Mouse (Mus musculus) cerebellum, adult 2 months (tissue): Measurements from ENCODE around the gene Foxf1. TPM values are rescaled to one million over a fixed set of nuclear protein-coding genes. Genes with fewer than 3 reads are reported as not detected.

Experiments
- DNase-seq, 2 experiments: peaks; one replicate each; pipeline ENCODE4 v3.0.0; 2021
- H3K27ac ChIP-seq: fragments of 200-500 bp; 2 replicates; pipeline ENCODE4 v1.5.1; 2012; ENCODE audit warnings: low read length, control low read depth, inconsistent platforms; ENCODE audit not compliant: insufficient read depth
- H3K27me3 ChIP-seq: fragments of 200-500 bp; 2 replicates; pipeline ENCODE4 v1.6.1; 2012; ENCODE audit warnings: inconsistent platforms, mild to moderate bottlenecking, low read length, moderate library complexity; ENCODE audit not compliant: control insufficient read depth, insufficient read depth
- H3K4me1 ChIP-seq: fragments of 200-500 bp; 2 replicates; pipeline ENCODE4 v1.6.1; 2011; ENCODE audit warnings: low read length; ENCODE audit not compliant: control insufficient read depth, insufficient read depth
- H3K4me3 ChIP-seq: fragments of 200-500 bp; replicated peaks from 2 replicates; pipeline ENCODE3; 2011; ENCODE audit warnings: mild to moderate bottlenecking, low read depth, low read length, control low read depth; ENCODE audit not compliant: insufficient read depth
- CTCF ChIP-seq: fragments of 200-500 bp; IDR thresholded peaks from 2 replicates; pipeline ENCODE4 v1.5.1; 2011; ENCODE audit warnings: low read depth, mild to moderate bottlenecking, control low read depth, low read length, moderate library complexity, borderline replicate concordance; ENCODE audit not compliant: insufficient read depth
- POLR2A ChIP-seq: fragments of 200-500 bp; IDR thresholded peaks from 2 replicates; pipeline ENCODE4 v1.6.1; 2011; ENCODE audit warnings: low read length, control low read depth, borderline replicate concordance; ENCODE audit not compliant: insufficient read depth
- WGBS: fragments of 180-500 bp; shearing (Covaris S2); methylation state at CpG from one replicate; pipeline ENCODE4 v1.1.7; 2018; 5-methylcytosine and 5-hydroxymethylcytosine counted together
- polyA plus RNA-seq: library from polyadenylated mRNA; depleted of rRNA; stranded (reverse); fragments of >200 nt; gene quantifications from 2 replicates; pipeline ENCODE4 v1.2.3, GENCODE M21; 2012

Gene Foxf1
- polyA plus RNA-seq, 1 experiment: 1.2 TPM

DNA sequence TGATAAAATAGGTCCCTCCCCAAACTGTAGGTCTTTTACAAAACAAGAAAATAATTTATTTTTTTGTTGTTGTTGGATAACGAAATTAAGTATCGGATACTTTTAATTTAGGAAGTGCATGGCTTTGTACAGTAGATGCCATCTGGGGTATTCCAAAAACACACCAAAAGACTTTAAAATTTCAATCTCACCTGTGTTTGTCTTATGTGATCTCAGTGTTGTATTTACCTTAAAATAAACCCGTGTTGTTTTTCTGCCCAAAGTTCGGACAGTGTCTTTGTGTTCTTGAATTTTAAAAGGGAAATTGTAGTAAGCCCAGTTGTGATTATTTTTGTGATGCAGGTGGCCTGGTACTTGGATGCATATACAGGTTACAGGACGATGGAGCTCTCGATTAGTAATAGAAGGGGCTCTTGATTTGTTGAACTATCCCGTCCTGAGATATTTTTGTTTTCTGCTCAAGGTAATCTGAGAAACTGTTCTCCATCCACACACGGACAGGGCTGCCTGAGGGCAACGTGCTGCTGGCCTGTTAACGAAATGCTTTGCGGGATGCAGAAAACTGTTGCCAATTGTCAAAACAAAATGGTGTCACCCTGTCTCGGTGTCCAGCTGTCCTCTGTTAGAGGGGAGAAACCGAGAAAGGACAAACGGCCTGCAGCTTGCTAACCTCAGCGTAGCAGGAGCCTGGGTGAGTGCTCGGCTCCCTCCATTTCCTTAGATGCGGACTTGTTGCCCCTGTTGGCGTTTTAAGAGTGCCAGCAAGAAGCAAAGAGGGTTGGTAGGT lies 34.6 kb downstream of the Foxf1 start:
- H3K4me1 ChIP-seq: no peaks in the 10 kb centered on the region
- no peak for TF ChIP-seq POLR2A
- no peak overlapping the region for H3K27ac ChIP-seq
- no peak for DNase-seq
- peaks cover 10% of the 10 kb centered on the region; the same call in 1 of the 2 replicates for H3K27me3 ChIP-seq
- 5% methylated on average over 18 of the region's 18 CpGs for WGBS
- no peak overlapping the region for H3K4me3 ChIP-seq

DNA sequence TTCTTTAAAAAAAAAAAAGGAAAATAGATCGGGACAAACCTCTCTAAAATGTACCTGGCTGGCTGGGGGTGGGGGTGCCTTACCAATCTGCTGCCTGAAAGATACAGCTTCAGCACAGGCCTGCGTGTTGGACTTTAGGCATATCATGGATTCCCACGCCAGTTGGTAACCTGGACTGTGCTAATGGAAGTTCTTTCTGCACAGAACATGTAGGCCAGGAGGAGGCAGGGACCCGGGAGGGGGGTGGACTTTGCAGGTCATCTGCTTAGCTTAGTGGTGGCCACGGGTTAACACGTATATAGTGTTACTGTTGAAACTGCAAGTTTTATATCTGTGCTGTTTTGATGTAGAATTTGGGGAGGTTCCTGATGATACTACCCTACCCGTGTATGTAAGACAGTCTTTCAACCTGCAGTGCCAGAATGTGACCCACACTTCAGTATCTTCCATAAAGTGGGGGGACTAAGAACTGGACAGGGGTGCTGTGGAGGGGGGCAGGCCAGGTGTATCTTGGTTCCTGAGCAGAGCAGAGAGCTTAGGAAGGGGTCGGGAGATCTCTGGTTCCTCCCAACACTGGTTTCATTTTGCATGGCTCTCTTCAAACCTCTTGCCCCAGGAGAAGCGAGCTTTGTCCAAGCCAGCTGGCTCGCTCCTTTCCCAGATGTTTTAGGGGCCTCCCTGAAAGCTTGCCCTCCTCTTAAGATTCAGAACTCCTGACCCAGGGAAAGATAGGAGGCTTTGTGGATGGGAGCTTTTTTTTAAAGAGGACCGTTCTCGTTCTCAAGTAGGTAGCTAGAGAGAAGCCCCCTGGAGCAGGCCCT lies 35.7 kb downstream of the Foxf1 start:
- H3K27me3 ChIP-seq: peaks cover 8% of the 10 kb centered on the region; the same call in 1 of the 2 replicates
- WGBS: 14% methylated on average over 12 of the region's 12 CpGs
- H3K27ac ChIP-seq: no peak overlapping the region
- no peaks in the 10 kb centered on the region for H3K4me1 ChIP-seq
- no peak for TF ChIP-seq POLR2A
- no peak for TF ChIP-seq CTCF
- H3K4me3 ChIP-seq: no peak overlapping the region
- DNase-seq: no peak

DNA sequence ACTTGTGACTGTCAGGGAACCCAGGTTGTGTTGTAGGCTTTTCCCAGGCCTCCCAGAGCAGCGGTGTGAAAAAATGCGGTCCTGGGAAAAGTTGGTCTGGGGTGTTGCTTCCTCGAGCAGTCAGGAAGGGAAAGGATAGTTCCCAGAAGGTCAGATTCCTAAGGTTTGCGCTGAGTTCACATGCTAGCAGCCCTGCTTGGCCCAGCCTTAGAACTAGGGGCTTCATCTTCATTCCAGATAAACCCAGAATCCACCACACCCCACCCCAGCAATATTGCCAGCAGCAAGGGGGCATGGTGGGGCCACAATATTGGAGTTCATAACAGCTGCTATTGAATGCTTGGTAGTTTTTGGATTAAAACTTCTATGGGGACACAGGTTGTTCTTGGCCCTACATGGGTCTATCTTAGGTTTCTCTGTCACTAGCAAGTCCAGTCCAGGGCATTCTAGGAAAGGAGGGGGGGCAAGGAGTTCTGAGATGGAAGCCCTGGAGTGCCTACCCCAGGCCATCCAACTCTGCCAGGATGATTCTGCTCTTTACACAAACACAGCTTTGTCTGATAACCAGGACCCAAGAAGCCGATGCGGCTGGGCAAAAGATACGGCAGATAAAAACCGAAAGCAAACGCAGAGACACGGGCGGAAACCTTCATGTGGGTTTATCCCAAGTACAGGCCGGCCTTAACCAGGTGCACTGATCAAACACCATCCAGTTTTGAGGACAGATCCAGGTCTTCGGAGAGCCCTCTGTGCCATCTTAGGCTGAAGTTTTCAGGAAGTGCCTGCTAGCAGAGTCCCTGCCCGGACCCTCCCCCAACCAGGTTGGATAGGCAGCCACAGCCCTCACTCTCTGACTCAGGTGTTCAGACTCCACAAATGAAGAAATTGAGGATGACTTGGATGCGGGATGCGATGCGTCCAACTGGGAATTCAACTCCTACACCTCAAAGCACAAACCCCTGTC lies 36.6 kb downstream of the Foxf1 start:
- Histone ChIP-seq H3K4me1 (no peaks in the 10 kb centered on the region), H3K27ac (no peak overlapping the region), H3K4me3 (no peak overlapping the region), H3K27me3 (peaks cover 8% of the 10 kb centered on the region; the same call in 1 of the 2 replicates)
- DNase-seq: no peak
- WGBS: 5% methylated on average over 17 of the region's 17 CpGs
- TF ChIP-seq POLR2A: no peak
- no peak for TF ChIP-seq CTCF

- no peak for DNase-seq
- Histone ChIP-seq H3K4me3 (no peak overlapping the region), H3K27ac (no peak overlapping the region), H3K4me1 (no peaks in the 10 kb centered on the region), H3K27me3 (peaks cover 1% of the 10 kb centered on the region; the same call in 1 of the 2 replicates)
- no peak for TF ChIP-seq CTCF
- no peak for TF ChIP-seq POLR2A
- WGBS: 8% methylated on average over 8 of the region's 8 CpGs
These were observed 37.5 kb downstream of the Foxf1 start for GRCm38 (mm10) chr8:121121704-121122103.

GRCm38 (mm10) chr8:121122368-121122767 lies 38.2 kb downstream of the Foxf1 start:
- no peaks in the 10 kb centered on the region for H3K4me1 ChIP-seq
- H3K27ac ChIP-seq: no peak overlapping the region
- 8% methylated on average over 7 of the region's 7 CpGs for WGBS
- TF ChIP-seq CTCF (no peak), POLR2A (no peak)
- H3K4me3 ChIP-seq: no peak overlapping the region
- H3K27me3 ChIP-seq: peaks cover 1% of the 10 kb centered on the region; the same call in 1 of the 2 replicates
- DNase-seq: no peak

GRCm38 (mm10) chr8:121123113-121123512 lies 38.9 kb downstream of the Foxf1 start:
- TF ChIP-seq POLR2A: no peak
- TF ChIP-seq CTCF: no peak
- no peaks in the 10 kb centered on the region; the same call in 1 of the 2 replicates for H3K27me3 ChIP-seq
- WGBS: 32% methylated on average over 2 of the region's 2 CpGs
- H3K4me1 ChIP-seq: no peaks in the 10 kb centered on the region; the same call in 1 of the 2 replicates
- H3K27ac ChIP-seq: no peak overlapping the region
- DNase-seq: no peak
- H3K4me3 ChIP-seq: no peak overlapping the region
